In the genomic region with DNA sequence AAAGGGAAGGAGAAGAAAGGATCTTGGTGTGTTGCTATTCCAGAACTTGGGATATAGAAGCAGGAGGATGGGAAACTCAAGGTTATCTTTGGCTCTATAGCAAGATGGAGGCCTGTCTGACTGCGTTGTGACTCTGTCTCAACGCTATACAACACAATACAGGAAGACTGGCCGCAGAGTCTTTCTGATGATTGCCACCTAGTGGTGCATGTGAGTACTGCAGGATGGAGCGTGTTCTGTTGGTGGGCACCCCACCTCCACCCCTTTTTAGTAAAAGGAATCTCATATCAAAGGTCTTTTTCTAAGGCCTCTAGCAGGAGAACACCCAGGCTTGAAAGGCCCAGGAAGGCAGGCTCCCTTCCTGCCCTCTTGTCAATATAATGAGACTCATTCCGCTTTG, we compare ENCODE assay signal across 9 mouse cellular contexts. TPM values are rescaled to one million over a fixed set of nuclear protein-coding genes. Genes with fewer than 3 reads are reported as not detected.
DNase-seq lines count a peak whose midpoint lies in the region; ATAC-seq and TF ChIP-seq lines count a peak whose summit lies in the region.
"Had no signal": no experiment of that assay in that cellular context is flagged by ENCODE, and none has a peak within 500 bp of the region (broad histone marks: within the 10 kb centered on the region; RNA-seq: fewer than 3 reads in every experiment).

No protein-coding gene starts in this region.

- peak; percentile 68 to 94 for DNase-seq in heart, adult 18-20 months
- DNase-seq in T-cell, adult 2 months (ENCODE audit: low spot score): peak; percentile 83
- DNase-seq in cerebellum, postnatal 36 days: peak; percentile 83 to 84
- DNase-seq in heart, postnatal 0 days (ENCODE audit: low spot score): peak; percentile 63
- DNase-seq in left cerebral cortex, adult 8-10 months (ENCODE audit: low spot score in 2 of 2): peak; percentile 38 to 64

- no peak overlapping the region for H3K4me3 ChIP-seq in heart, embryonic 11.5 days (ENCODE audit: low read depth, low read length)
- no peak overlapping the region for H3K4me3 ChIP-seq in heart, postnatal 0 days (ENCODE audit: low read depth, low read length)
- H3K4me3 ChIP-seq in midbrain, embryonic 15.5 days: no peak overlapping the region
- no peak overlapping the region for H3K4me3 ChIP-seq in testis, adult 2 months (ENCODE audit: control insufficient read depth, low read depth, low read length)
- H3K4me3 ChIP-seq: midbrain, embryonic 12.5 days had no signal

- WGBS in heart, embryonic 11.5 days (ENCODE audit: insufficient replicate concordance): 15% methylated on average over 5 of the region's 5 CpGs
- WGBS in heart, postnatal 0 days: 11% methylated on average over 5 of the region's 5 CpGs
- WGBS in midbrain, embryonic 15.5 days: 12% methylated on average over 5 of the region's 5 CpGs

- TF ChIP-seq CTCF in heart, postnatal 0 days (IDR thresholded peaks at IDR 0.05; ENCODE audit: low read depth): peak; percentile 92
- peak; percentile 90; the same call in 1 of the 2 replicates for TF ChIP-seq CTCF in testis, adult 2 months (IDR thresholded peaks at IDR 0.05; ENCODE audit: control insufficient read depth, insufficient read depth, insufficient replicate concordance, low read depth, low read length)

- no peak for TF ChIP-seq EP300 in heart, postnatal 0 days (IDR thresholded peaks at IDR 0.05; ENCODE audit: low read depth)

- H3K27ac ChIP-seq in heart, embryonic 11.5 days (ENCODE audit: low read depth, low read length): no peak overlapping the region
- H3K27ac ChIP-seq in heart, postnatal 0 days (ENCODE audit: low read depth): no peak overlapping the region
- H3K27ac ChIP-seq in midbrain, embryonic 15.5 days: no peak overlapping the region
- H3K27ac ChIP-seq in testis, adult 2 months (ENCODE audit: control insufficient read depth, insufficient read depth, low read depth, low read length): no peak overlapping the region
- H3K27ac ChIP-seq: midbrain, embryonic 12.5 days had no signal

- H3K4me2 ChIP-seq in heart, embryonic 11.5 days: no peak overlapping the region
- H3K4me2 ChIP-seq in heart, postnatal 0 days (ENCODE audit: low read depth, low read length): no peak overlapping the region
- no peak overlapping the region for H3K4me2 ChIP-seq in midbrain, embryonic 15.5 days
- H3K4me2 ChIP-seq: midbrain, embryonic 12.5 days had no signal

- peaks cover 5% of the 10 kb centered on the region for H3K27me3 ChIP-seq in heart, embryonic 11.5 days (ENCODE audit: control insufficient read depth, insufficient read depth, low read length)
- peaks cover 8% of the 10 kb centered on the region for H3K27me3 ChIP-seq in heart, postnatal 0 days (ENCODE audit: control insufficient read depth, insufficient read depth, low read length)
- peaks cover under 1% of the 10 kb centered on the region; the same call in 1 of the 2 replicates for H3K27me3 ChIP-seq in midbrain, embryonic 15.5 days (replicated peaks)
- H3K27me3 ChIP-seq in testis, adult 2 months (ENCODE audit: control insufficient read depth, insufficient read depth, low read length): no peaks in the 10 kb centered on the region

- H3K9ac ChIP-seq in heart, embryonic 11.5 days (ENCODE audit: low read depth, low read length): no peak overlapping the region
- H3K9ac ChIP-seq in heart, postnatal 0 days (replicated peaks; ENCODE audit: low read depth, low read length): no peak overlapping the region
- no peak overlapping the region for H3K9ac ChIP-seq in midbrain, embryonic 15.5 days
- H3K9ac ChIP-seq: midbrain, embryonic 12.5 days had no signal

- ATAC-seq in heart, embryonic 11.5 days (replicated peaks; ENCODE audit: insufficient number of reproducible peaks, low FRiP score, low TSS enrichment): no peak
- ATAC-seq in heart, postnatal 0 days (ENCODE audit: insufficient read depth, low read depth): no peak
- 0 out of 2 replicates have a peak, but pooled peaks have one; percentile 15 for ATAC-seq in midbrain, embryonic 15.5 days (replicated peaks)

- H3K4me1 ChIP-seq in heart, embryonic 11.5 days (ENCODE audit: control insufficient read depth, insufficient read depth, low read length): no peaks in the 10 kb centered on the region
- H3K4me1 ChIP-seq in heart, postnatal 0 days (ENCODE audit: control insufficient read depth, insufficient read depth): no peaks in the 10 kb centered on the region
- H3K4me1 ChIP-seq in midbrain, embryonic 15.5 days: 0 out of 2 replicates have a peak, but pooled peaks cover 3% of the 10 kb centered on the region
- H3K4me1 ChIP-seq in testis, adult 2 months (ENCODE audit: control insufficient read depth, insufficient read depth, low read length): peaks cover 3% of the 10 kb centered on the region; the same call in 1 of the 2 replicates

- TF ChIP-seq POLR2A in testis, adult 2 months (IDR thresholded peaks at IDR 0.05; ENCODE audit: control insufficient read depth, low read depth, low read length): no peak

- H3K9me3 ChIP-seq in heart, embryonic 11.5 days (replicated peaks; ENCODE audit: control insufficient read depth, low read length): no peaks in the 10 kb centered on the region
- no peaks in the 10 kb centered on the region for H3K9me3 ChIP-seq in heart, postnatal 0 days (replicated peaks; ENCODE audit: control insufficient read depth, low read length)
- H3K9me3 ChIP-seq in midbrain, embryonic 15.5 days: no peaks in the 10 kb centered on the region
- H3K9me3 ChIP-seq: midbrain, embryonic 12.5 days had no signal

- H3K36me3 ChIP-seq in heart, embryonic 11.5 days (ENCODE audit: control insufficient read depth, insufficient read depth, low read length): no peaks in the 10 kb centered on the region
- no peaks in the 10 kb centered on the region for H3K36me3 ChIP-seq in heart, postnatal 0 days (replicated peaks; ENCODE audit: control insufficient read depth, insufficient read depth, low read length)
- H3K36me3 ChIP-seq in midbrain, embryonic 15.5 days (replicated peaks): no peaks in the 10 kb centered on the region
- H3K36me3 ChIP-seq in testis, adult 2 months (ENCODE audit: control insufficient read depth, insufficient read depth, low read length): no peaks in the 10 kb centered on the region
- H3K36me3 ChIP-seq: midbrain, embryonic 12.5 days had no signal

RNA-seq across cellular contexts. Expression of gene Arhgap27, which starts 36.5 kb away (rescaled TPM):
- total RNA-seq in heart, adult 18-20 months (2021): 10 to 100 TPM; 15.3 to 20.3 TPM
- 3.4 and 4.4 TPM in 2 replicates for polyA plus RNA-seq in heart, embryonic 11.5 days (2014; fragmentation: Nextera tagmentation; extraction: Ambion mirVana)
- total RNA-seq in heart, postnatal 0 days (2014; rRNA removed; ENCODE audit: low replicate concordance): 9.7 and 15.1 TPM in 2 replicates
- polyA plus RNA-seq in heart, postnatal 0 days (2015; fragmentation: Nextera tagmentation; extraction: Ambion mirVana): 5.4 and 6.5 TPM in 2 replicates
- 10 to 100 TPM; 17.6 to 21.1 (median 19.1) TPM for total RNA-seq in left cerebral cortex, adult 8-10 months (2022)
- 3.9 and 4.6 TPM in 2 replicates for polyA plus RNA-seq in midbrain, embryonic 15.5 days (2015; fragmentation: Nextera tagmentation; extraction: Ambion mirVana)
- polyA plus RNA-seq in testis, adult 2 months (2012; rRNA removed): 1.0 and 1.6 TPM in 2 replicates

RNA-seq across cellular contexts. Expression of gene Map3k14, which starts 59.7 kb away (rescaled TPM):
- total RNA-seq in heart, adult 18-20 months (2021): 1 to 10 TPM; 2.5 to 3.0 TPM
- 1.4 and 1.7 TPM in 2 replicates for polyA plus RNA-seq in heart, embryonic 11.5 days (2014; fragmentation: Nextera tagmentation; extraction: Ambion mirVana)
- 4.4 and 9.4 TPM in 2 replicates for total RNA-seq in heart, postnatal 0 days (2014; rRNA removed; ENCODE audit: low replicate concordance)
- 1.3 and 1.4 TPM in 2 replicates for polyA plus RNA-seq in heart, postnatal 0 days (2015; fragmentation: Nextera tagmentation; extraction: Ambion mirVana)
- total RNA-seq in left cerebral cortex, adult 8-10 months (2022): 1 to 10 TPM; 3.1 to 6.5 (median 5.0) TPM
- 3.9 and 5.0 TPM in 2 replicates for polyA plus RNA-seq in midbrain, embryonic 15.5 days (2015; fragmentation: Nextera tagmentation; extraction: Ambion mirVana)
- polyA plus RNA-seq in testis, adult 2 months (2012; rRNA removed): 2.4 and 5.2 TPM in 2 replicates
